Mouse (Mus musculus) kidney, postnatal 0 days (tissue): ENCODE measurements around the gene Gfy. TPM values are rescaled to one million over a fixed set of nuclear protein-coding genes. Genes with fewer than 3 reads are reported as not detected.
A peak's percentile ranks its signal among the peaks of the same experiment; 100 is the strongest.

Source experiments
- ATAC-seq: fragments of 200-750 bp; cut with Nextera tagmentation; replicated peaks from 2 replicates; pipeline ENCODE4 v1.8.0; 2017; ENCODE audit warnings: low read depth, moderate number of reproducible peaks, moderate TSS enrichment, moderate library complexity; ENCODE audit not compliant: low FRiP score
- DNase-seq: peaks from one replicate; pipeline ENCODE4 v3.0.0-alpha.2; 2016; ENCODE audit warnings: low spot score
- H3K27ac ChIP-seq: fragments of 300-500 bp; sonication (generic); 2 replicates; pipeline ENCODE4 v1.5.1; 2014; ENCODE audit warnings: mild to moderate bottlenecking
- H3K27me3 ChIP-seq: fragments of 300-500 bp; sonication (generic); 2 replicates; pipeline ENCODE4 v1.6.1; 2014; ENCODE audit warnings: low read length, mixed read lengths; ENCODE audit not compliant: insufficient read depth
- H3K36me3 ChIP-seq: fragments of 300-500 bp; sonication (generic); 2 replicates; pipeline ENCODE4 v1.6.1; 2014; ENCODE audit warnings: low read length, mixed read lengths; ENCODE audit not compliant: insufficient read depth
- H3K4me1 ChIP-seq: fragments of 300-500 bp; sonication (generic); replicated peaks from 2 replicates; pipeline ENCODE4 v1.6.1; 2014; ENCODE audit warnings: antibody characterized with exemption, low read length, mixed read lengths; ENCODE audit not compliant: insufficient read depth
- H3K4me2 ChIP-seq: fragments of 300-500 bp; sonication (generic); 2 replicates; pipeline ENCODE4 v1.6.1; 2014; ENCODE audit warnings: mild to moderate bottlenecking, low read length, moderate library complexity, mixed read lengths
- H3K4me3 ChIP-seq: fragments of 300-500 bp; sonication (generic); replicated peaks from 2 replicates; pipeline ENCODE4 v1.5.1; 2014; ENCODE audit warnings: low read depth, low read length
- H3K9ac ChIP-seq: fragments of 300-500 bp; sonication (generic); 2 replicates; pipeline ENCODE4 v1.6.1; 2014; ENCODE audit warnings: low read depth, low read length
- H3K9me3 ChIP-seq: fragments of 300-500 bp; sonication (generic); replicated peaks from 2 replicates; pipeline ENCODE4 v1.6.1; 2016; ENCODE audit warnings: low read length, inconsistent platforms, mixed read lengths
- CTCF ChIP-seq: IDR thresholded peaks from 2 replicates; pipeline ENCODE4 v1.5.1; 2016; ENCODE audit warnings: antibody characterized with exemption, low read depth, mild to moderate bottlenecking, moderate library complexity
- WGBS: fragments of 180-500 bp; shearing (Covaris S2); extraction: QIAGEN DNeasy Blood & Tissue Kit; methylation state at CpG from one replicate; pipeline ENCODE4 v1.1.7; 2014; 5-methylcytosine and 5-hydroxymethylcytosine counted together
- polyA plus RNA-seq: library from polyadenylated mRNA; unstranded; fragments of >200 nt; fragmentation: Nextera tagmentation; extraction: Ambion mirVana; gene quantifications from 2 replicates; pipeline ENCODE4 v1.2.1, GENCODE M21; 2015

Gfy gene
- polyA plus RNA-seq, 1 experiment from 2014 or later, result not detected

GRCm38 (mm10) chr7:45181540-45181939 is 2.2 kb upstream of the Gfy start:
- 4% methylated on average over 33 of the region's 35 CpGs for WGBS
- Histone ChIP-seq H3K9me3 (no peaks in the 10 kb centered on the region), H3K4me2 (no peak overlapping the region; the same call in 1 of the 2 replicates), H3K4me1 (peaks cover 5% of the 10 kb centered on the region; the same call in 1 of the 2 replicates), H3K27me3 (peaks cover 75% of the 10 kb centered on the region), H3K9ac (no peak overlapping the region), H3K4me3 (0 out of 2 replicates have a peak overlapping the region, but pooled peaks have one; percentile 10), H3K27ac (no peak overlapping the region), H3K36me3 (no peaks in the 10 kb centered on the region)
- DNase-seq (no peak), ATAC-seq (0 out of 2 replicates have a peak, but pooled peaks have one; percentile 3)
- TF ChIP-seq CTCF, result no peak

- no peak within 1 kb of the TSS; the same call in 1 of the 2 replicates for H3K4me2 ChIP-seq
- no peak for DNase-seq
- H3K27ac ChIP-seq, result no peak within 1 kb of the TSS
- TF ChIP-seq CTCF, result no peak
- no peaks in the 10 kb centered on the region for H3K9me3 ChIP-seq
- no peak within 1 kb of the TSS for H3K9ac ChIP-seq
- H3K4me1 ChIP-seq, result peaks cover 5% of the 10 kb centered on the region; the same call in 1 of the 2 replicates
- 0 out of 2 replicates have a peak within 1 kb of the TSS, but pooled peaks have one; percentile 10 for H3K4me3 ChIP-seq
- no peak for ATAC-seq
- H3K27me3 ChIP-seq, result peaks cover 78% of the 10 kb centered on the region
- H3K36me3 ChIP-seq, result no peaks in the 10 kb centered on the region
- 10% methylated on average over 18 of the region's 20 CpGs for WGBS
Measured at GRCm38 (mm10) chr7:45180896-45181477, 1.6 kb upstream of the Gfy start, which contains the start of gene Pth2. Gene Pth2 (plus strand): TSS chr7:45180995.

GRCm38 (mm10) chr7:45178550-45178949 is 819 bp downstream of the Gfy start:
- Histone ChIP-seq H3K4me3 (no peak overlapping the region), H3K27ac (no peak overlapping the region), H3K36me3 (no peaks in the 10 kb centered on the region), H3K9ac (no peak overlapping the region), H3K9me3 (no peaks in the 10 kb centered on the region), H3K4me2 (no peak overlapping the region), H3K27me3 (peaks cover 83% of the 10 kb centered on the region), H3K4me1 (peaks cover 5% of the 10 kb centered on the region; the same call in 1 of the 2 replicates)
- no peak for DNase-seq
- no peak for TF ChIP-seq CTCF
- WGBS, result 26% methylated on average over 7 of the region's 7 CpGs
- ATAC-seq, result no peak

- no peak for ATAC-seq
- Histone ChIP-seq H3K4me3 (peak overlapping the region; percentile 16), H3K4me2 (peak overlapping the region; percentile 2)
Measured at GRCm38 (mm10) chr7:45176356-45176755, 3.0 kb downstream of the Gfy start.

GRCm38 (mm10) chr7:45175929-45176328 is 3.4 kb downstream of the Gfy start:
- Histone ChIP-seq H3K27ac (no peak overlapping the region), H3K4me2 (peak overlapping the region; percentile 2), H3K4me3 (peak overlapping the region; percentile 16), H3K9ac (no peak overlapping the region), H3K4me1 (no peaks in the 10 kb centered on the region), H3K36me3 (no peaks in the 10 kb centered on the region), H3K9me3 (no peaks in the 10 kb centered on the region), H3K27me3 (peaks cover 69% of the 10 kb centered on the region)
- no peak for TF ChIP-seq CTCF
- WGBS, result 2% methylated on average over 23 of the region's 23 CpGs
- DNase-seq, result no peak
- no peak for ATAC-seq

More at GRCm38 (mm10) chr7:45176356-45176755, 3.0 kb downstream of the Gfy start:
- WGBS, result under 1% methylated on average over 30 of the region's 31 CpGs
- Histone ChIP-seq H3K36me3 (no peaks in the 10 kb centered on the region), H3K27me3 (peaks cover 73% of the 10 kb centered on the region), H3K27ac (no peak overlapping the region), H3K9me3 (no peaks in the 10 kb centered on the region), H3K4me1 (no peaks in the 10 kb centered on the region), H3K9ac (no peak overlapping the region)
- no peak for TF ChIP-seq CTCF
- DNase-seq, result no peak

DNA sequence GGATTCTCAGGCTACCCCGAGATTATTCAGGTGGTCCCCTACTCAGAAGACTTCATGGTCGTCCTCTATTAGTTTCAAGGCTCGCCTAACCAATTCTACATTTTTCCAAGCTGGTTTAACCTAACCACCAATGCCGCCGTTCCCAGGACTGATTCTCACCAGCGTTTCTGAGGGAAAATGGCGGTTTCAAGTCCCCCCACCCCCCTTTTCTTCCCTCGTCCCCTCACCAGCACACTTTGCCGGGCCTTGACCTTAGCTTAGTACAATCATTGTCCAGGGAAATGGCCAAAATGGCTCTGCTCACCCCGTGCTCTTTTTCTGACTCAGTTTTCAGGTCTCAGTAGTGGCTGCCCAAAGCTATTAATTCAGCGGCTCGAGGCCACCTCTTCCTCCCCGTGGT is 4.0 kb downstream of the Gfy start:
- ATAC-seq, result no peak
- TF ChIP-seq CTCF, result no peak
- Histone ChIP-seq H3K4me3 (no peak overlapping the region; the same call in 1 of the 2 replicates), H3K27ac (no peak overlapping the region), H3K4me1 (no peaks in the 10 kb centered on the region), H3K9ac (no peak overlapping the region), H3K27me3 (peaks cover 64% of the 10 kb centered on the region), H3K36me3 (no peaks in the 10 kb centered on the region), H3K9me3 (no peaks in the 10 kb centered on the region), H3K4me2 (0 out of 2 replicates have a peak overlapping the region, but pooled peaks have one; percentile 15)
- 3% methylated on average over 13 of the region's 13 CpGs for WGBS
- DNase-seq, result no peak
